Mouse (Mus musculus): ENCODE results near the gene Chd5. TPM values are rescaled to one million over a fixed set of nuclear protein-coding genes. Genes with fewer than 3 reads are reported as not detected.

Chd5 gene
- polyA plus RNA-seq, 1 experiment = 0.67 TPM

- no peak overlapping the region for H3K27ac ChIP-seq (ENCODE audit: insufficient read depth, low read depth, low read length)
- peaks cover 6% of the 10 kb centered on the region for H3K27me3 ChIP-seq (ENCODE audit: control insufficient read depth, insufficient read depth, low read length)
- 28% methylated on average over 7 of the region's 7 CpGs for WGBS
- TF ChIP-seq POLR2A (IDR thresholded peaks at IDR 0.05; ENCODE audit: low read depth, low read length) (no peak), CTCF (IDR thresholded peaks at IDR 0.05; ENCODE audit: extremely low read depth, insufficient read length, insufficient replicate concordance, low read depth, low read length) (no peak)
- H3K4me3 ChIP-seq (ENCODE audit: low read depth, low read length) = no peak overlapping the region
- peaks cover 18% of the 10 kb centered on the region for H3K4me1 ChIP-seq (ENCODE audit: control insufficient read depth, insufficient read depth, insufficient read length, low read length)
- H3K36me3 ChIP-seq (ENCODE audit: control insufficient read depth, insufficient read depth, low read length) = no peaks in the 10 kb centered on the region
Observed at GRCm38 (mm10) chr4:152344651-152345050, 6.2 kb downstream of the Chd5 start.

GRCm38 (mm10) chr4:152345120-152345889, 6.9 kb downstream of the Chd5 start:
- WGBS = 33% methylated on average over 7 of the region's 7 CpGs

GRCm38 (mm10) chr4:152349837-152350381, 11.5 kb downstream of the Chd5 start:
- Histone ChIP-seq H3K27ac (ENCODE audit: insufficient read depth, low read depth, low read length) (no peak overlapping the region), H3K27me3 (ENCODE audit: control insufficient read depth, insufficient read depth, low read length) (no peaks in the 10 kb centered on the region), H3K4me3 (ENCODE audit: low read depth, low read length) (no peak overlapping the region), H3K36me3 (ENCODE audit: control insufficient read depth, insufficient read depth, low read length) (no peaks in the 10 kb centered on the region), H3K4me1 (ENCODE audit: control insufficient read depth, insufficient read depth, insufficient read length, low read length) (peaks cover 21% of the 10 kb centered on the region)
- TF ChIP-seq CTCF (IDR thresholded peaks at IDR 0.05; ENCODE audit: extremely low read depth, insufficient read length, insufficient replicate concordance, low read depth, low read length) (no peak), POLR2A (IDR thresholded peaks at IDR 0.05; ENCODE audit: low read depth, low read length) (no peak)
- WGBS = 2% methylated on average over 17 of the region's 17 CpGs

More at GRCm38 (mm10) chr4:152345120-152345889, 6.9 kb downstream of the Chd5 start:
- Histone ChIP-seq H3K27ac (ENCODE audit: insufficient read depth, low read depth, low read length) (no peak overlapping the region), H3K4me1 (ENCODE audit: control insufficient read depth, insufficient read depth, insufficient read length, low read length) (peaks cover 20% of the 10 kb centered on the region), H3K36me3 (ENCODE audit: control insufficient read depth, insufficient read depth, low read length) (no peaks in the 10 kb centered on the region), H3K4me3 (ENCODE audit: low read depth, low read length) (no peak overlapping the region), H3K27me3 (ENCODE audit: control insufficient read depth, insufficient read depth, low read length) (no peaks in the 10 kb centered on the region; the same call in 1 of the 2 replicates)
- no peak for TF ChIP-seq CTCF (IDR thresholded peaks at IDR 0.05; ENCODE audit: extremely low read depth, insufficient read length, insufficient replicate concordance, low read depth, low read length)
- no peak for TF ChIP-seq POLR2A (IDR thresholded peaks at IDR 0.05; ENCODE audit: low read depth, low read length)

- H3K4me3 ChIP-seq (ENCODE audit: low read depth, low read length) = no peak overlapping the region
- no peaks in the 10 kb centered on the region for H3K27me3 ChIP-seq (ENCODE audit: control insufficient read depth, insufficient read depth, low read length)
- WGBS = 19% methylated on average over 8 of the region's 8 CpGs
- no peaks in the 10 kb centered on the region for H3K36me3 ChIP-seq (ENCODE audit: control insufficient read depth, insufficient read depth, low read length)
- H3K4me1 ChIP-seq (ENCODE audit: control insufficient read depth, insufficient read depth, insufficient read length, low read length) = peaks cover 14% of the 10 kb centered on the region
- TF ChIP-seq POLR2A (IDR thresholded peaks at IDR 0.05; ENCODE audit: low read depth, low read length) (no peak), CTCF (IDR thresholded peaks at IDR 0.05; ENCODE audit: extremely low read depth, insufficient read length, insufficient replicate concordance, low read depth, low read length) (no peak)
- peak overlapping the region; percentile 45 for H3K27ac ChIP-seq (ENCODE audit: insufficient read depth, low read depth, low read length)
Observed at GRCm38 (mm10) chr4:152350722-152351421, 12.4 kb downstream of the Chd5 start.

- 12% methylated on average over 14 of the region's 14 CpGs for WGBS
- peaks cover 14% of the 10 kb centered on the region for H3K4me1 ChIP-seq (ENCODE audit: control insufficient read depth, insufficient read depth, insufficient read length, low read length)
- H3K36me3 ChIP-seq (ENCODE audit: control insufficient read depth, insufficient read depth, low read length) = no peaks in the 10 kb centered on the region
- no peak for TF ChIP-seq POLR2A (IDR thresholded peaks at IDR 0.05; ENCODE audit: low read depth, low read length)
- TF ChIP-seq CTCF (IDR thresholded peaks at IDR 0.05; ENCODE audit: extremely low read depth, insufficient read length, insufficient replicate concordance, low read depth, low read length) = no peak
- peak overlapping the region; percentile 45; the same call in 1 of the 2 replicates for H3K27ac ChIP-seq (ENCODE audit: insufficient read depth, low read depth, low read length)
- H3K4me3 ChIP-seq (ENCODE audit: low read depth, low read length) = no peak overlapping the region
- H3K27me3 ChIP-seq (ENCODE audit: control insufficient read depth, insufficient read depth, low read length) = no peaks in the 10 kb centered on the region
Observed at GRCm38 (mm10) chr4:152351422-152352305, 13.2 kb downstream of the Chd5 start.

GRCm38 (mm10) chr4:152353886-152354637, 15.6 kb downstream of the Chd5 start:
- Histone ChIP-seq H3K36me3 (ENCODE audit: control insufficient read depth, insufficient read depth, low read length) (no peaks in the 10 kb centered on the region), H3K27me3 (ENCODE audit: control insufficient read depth, insufficient read depth, low read length) (no peaks in the 10 kb centered on the region), H3K4me1 (ENCODE audit: control insufficient read depth, insufficient read depth, insufficient read length, low read length) (peaks cover 14% of the 10 kb centered on the region), H3K4me3 (ENCODE audit: low read depth, low read length) (no peak overlapping the region), H3K27ac (ENCODE audit: insufficient read depth, low read depth, low read length) (no peak overlapping the region)
- 65% methylated on average over 14 of the region's 14 CpGs for WGBS
- TF ChIP-seq POLR2A (IDR thresholded peaks at IDR 0.05; ENCODE audit: low read depth, low read length) = no peak
- TF ChIP-seq CTCF (IDR thresholded peaks at IDR 0.05; ENCODE audit: extremely low read depth, insufficient read length, insufficient replicate concordance, low read depth, low read length) = no peak

Data from small intestine, adult 2 months (tissue).